13 mouse cellular contexts compared by ENCODE assay signal in genomic region chr13:44074172-44074571, GRCm38 (mm10).
DNase-seq lines count a peak whose midpoint lies in the region; ATAC-seq and TF ChIP-seq lines count a peak whose summit lies in the region.
"Had no signal": no experiment of that assay in that cellular context is flagged by ENCODE, and none has a peak within 500 bp of the region (broad histone marks: within the 10 kb centered on the region; RNA-seq: fewer than 3 reads in every experiment).

No protein-coding gene starts in this region.

- 19% methylated on average over 9 of the region's 9 CpGs for WGBS in olfactory bulb, adult 2 months

- H3K4me3 ChIP-seq in layer of hippocampus, adult 2 months: no peak overlapping the region
- H3K4me3 ChIP-seq in olfactory bulb, adult 2 months (ENCODE audit: insufficient read depth, low read depth, low read length): no peak overlapping the region

- TF ChIP-seq CTCF in layer of hippocampus, adult 2 months (conservative IDR thresholded peaks at IDR 0.05): no peak
- no peak for TF ChIP-seq CTCF in olfactory bulb, adult 2 months (IDR thresholded peaks at IDR 0.05; ENCODE audit: insufficient read depth, low read depth, low read length)

- DNase-seq in layer of hippocampus, adult 2 months (ENCODE audit: low spot score in 2 of 2): peak; percentile 38 to 80
- no peak for DNase-seq in layer of hippocampus, postnatal 14 days (ENCODE audit: low spot score in 2 of 2)
- DNase-seq in fat pad, adult 2 months (ENCODE audit: extremely low read depth, low read depth, low spot score): peak; percentile 7
- no peak for DNase-seq in T-cell, adult 2 months (ENCODE audit: low spot score)
- no peak for DNase-seq in liver
- DNase-seq: adrenal gland, adult 8-10 months; gastrocnemius, postnatal 14 days; thymus, adult 18-20 months had no signal

- H3K27ac ChIP-seq in layer of hippocampus, adult 2 months: peak overlapping the region; percentile 72
- peak overlapping the region; percentile 78 for H3K27ac ChIP-seq in olfactory bulb, adult 2 months (ENCODE audit: insufficient read depth, low read depth, low read length)
- H3K27ac ChIP-seq: hindbrain, embryonic 14.5 days; kidney, postnatal 0 days had no signal

- no peak for TF ChIP-seq POLR2A in olfactory bulb, adult 2 months (IDR thresholded peaks at IDR 0.05; ENCODE audit: insufficient read depth, low read depth, low read length)

- H3K4me1 ChIP-seq in olfactory bulb, adult 2 months (ENCODE audit: control insufficient read depth, insufficient read depth, low read length): peaks cover 10% of the 10 kb centered on the region

- ATAC-seq in inflammation-experienced regulatory T-cells, adult 6 months: peak; percentile 54
- ATAC-seq: lung, postnatal 0 days had no signal

Comparison
In these comparisons a context has a peak if more than half of its experiments do, and no peak if none do; other contexts are left out.
1. DNase-seq: peak in layer of hippocampus, adult 2 months (2 of 2) and fat pad, adult 2 months (single experiment); none in layer of hippocampus, postnatal 14 days (0 of 2), T-cell, adult 2 months (single experiment) and liver (single experiment).